Mouse (Mus musculus): ENCODE results near the gene Scgb1b15. TPM values are rescaled to one million over a fixed set of nuclear protein-coding genes. Genes with fewer than 3 reads are reported as not detected.

Gene Scgb1b15
- polyA plus RNA-seq (2012; rRNA removed): not detected in 2 replicates

DNA sequence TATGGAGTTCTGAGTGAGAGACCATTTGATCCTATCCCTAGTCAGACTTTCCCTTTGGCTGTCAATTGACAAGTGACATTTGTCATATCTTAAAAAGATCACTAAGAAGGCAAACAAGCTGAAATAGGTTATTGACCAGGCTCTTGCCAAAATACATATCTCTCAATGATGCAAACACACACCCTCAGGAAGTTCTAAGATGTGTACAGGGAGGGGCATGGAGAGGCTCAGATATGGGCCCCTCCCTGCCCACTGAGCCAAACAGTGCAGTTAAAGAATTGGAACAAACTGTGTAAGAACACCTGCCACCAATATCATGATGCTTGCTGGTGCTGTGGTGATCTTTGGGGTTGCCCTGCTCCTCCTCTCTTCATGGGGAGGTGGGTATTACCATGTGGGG, at the start of gene Scgb1b15:
Gene Scgb1b15, plus strand, starts transcription at position 301 of the 400 bp plus-strand sequence.

DNA sequence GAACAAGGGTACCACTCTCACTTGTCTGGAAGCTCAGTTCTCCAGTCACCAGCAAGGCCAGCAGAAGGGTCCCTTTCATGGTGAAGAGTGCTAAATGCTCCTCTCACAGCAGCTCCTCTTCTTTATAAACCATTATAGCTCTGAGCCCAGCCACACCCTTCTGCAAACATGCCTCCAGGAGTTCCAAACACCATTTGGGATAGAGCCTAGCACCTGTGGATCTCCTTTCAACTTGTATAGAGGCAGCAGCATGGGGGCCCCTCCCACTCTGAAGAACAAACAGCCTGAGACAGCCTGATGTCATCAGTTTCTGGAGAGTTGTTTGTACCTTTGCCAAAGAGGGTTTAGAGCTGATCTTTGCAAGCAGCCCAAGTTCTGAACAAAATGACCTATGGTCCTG, 6.8 kb upstream of the Scgb1b15 start, which contains the start of gene Scgb2b15:
Gene Scgb2b15, minus strand, starts transcription at position 101 of the 400 bp plus-strand sequence.

Other genes starting within 250 kb of the Scgb1b15 start
- gene Scgb2b15, start 6.9 kb upstream of the Scgb1b15 start, polyA plus RNA-seq (2012; rRNA removed): not detected in 2 replicates
- not detected in 2 replicates for gene Scgb2b17, start 220.0 kb downstream of the Scgb1b15 start, polyA plus RNA-seq (2012; rRNA removed)
- not detected in 2 replicates for gene Scgb1b17, start 226.9 kb downstream of the Scgb1b15 start, polyA plus RNA-seq (2012; rRNA removed)